Mouse (Mus musculus): ENCODE measurements around the gene Stox1. TPM values are rescaled to one million over a fixed set of nuclear protein-coding genes. Genes with fewer than 3 reads are reported as not detected.
"Not testable (repeated sequence)": the region's sequence is repeated elsewhere in the genome, so short reads cannot be mapped to it uniquely, and the experiment has no call there.

The Stox1 gene
- polyA plus RNA-seq, 1 experiment from 2014 or later = 2.9 TPM

- H3K36me3 ChIP-seq (ENCODE audit: insufficient read depth) = no peaks in the 10 kb centered on the region
- no peak overlapping the region for H3K4me2 ChIP-seq
- H3K27me3 ChIP-seq (ENCODE audit: insufficient read depth, low read length) = peaks cover 5% of the 10 kb centered on the region; the same call in 1 of the 2 replicates
- no peak overlapping the region for H3K4me3 ChIP-seq (ENCODE audit: low read depth, low read length)
- WGBS = 36% methylated on average over 4 of the region's 4 CpGs
- H3K4me1 ChIP-seq (ENCODE audit: insufficient read depth) = no peaks in the 10 kb centered on the region
- ATAC-seq (ENCODE audit: insufficient read depth) (no peak), DNase-seq (no peak)
- no peak overlapping the region for H3K27ac ChIP-seq (ENCODE audit: low read depth)
- no peak overlapping the region for H3K9ac ChIP-seq
- no peak for TF ChIP-seq CTCF (IDR thresholded peaks at IDR 0.05; ENCODE audit: low read depth)
- H3K9me3 ChIP-seq (ENCODE audit: low read depth, low read length) = no peaks in the 10 kb centered on the region
These were observed 3.2 kb downstream of the Stox1 start for GRCm38 (mm10) chr10:62722701-62723100.

DNA sequence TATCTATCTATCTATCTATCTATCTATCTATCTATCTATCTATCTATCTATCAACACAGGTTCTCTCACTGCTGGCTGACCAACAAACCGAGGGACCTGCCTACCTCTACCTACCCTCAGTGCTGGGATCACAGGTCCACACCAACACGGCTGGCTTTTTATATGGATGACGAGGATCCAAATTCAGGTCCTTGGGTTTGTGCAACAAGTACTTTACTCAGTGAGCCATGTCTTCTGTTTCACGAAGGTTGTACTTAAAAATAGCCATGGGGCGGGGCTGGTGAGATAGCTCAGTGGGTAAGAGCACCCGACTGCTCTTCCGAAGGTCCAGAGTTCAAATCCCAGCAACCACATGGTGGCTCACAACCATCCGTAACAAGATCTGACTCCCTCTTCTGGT, 5.4 kb downstream of the Stox1 start:
- WGBS = 89% methylated on average over 7 of the region's 8 CpGs
- not testable (repeated sequence) for DNase-seq

GRCm38 (mm10) chr10:62713457-62713856, 12.5 kb downstream of the Stox1 start:
- Histone ChIP-seq H3K4me3 (ENCODE audit: low read depth, low read length) (no peak overlapping the region), H3K4me1 (ENCODE audit: insufficient read depth) (no peaks in the 10 kb centered on the region), H3K9me3 (ENCODE audit: low read depth, low read length) (no peaks in the 10 kb centered on the region), H3K27me3 (ENCODE audit: insufficient read depth, low read length) (no peaks in the 10 kb centered on the region), H3K9ac (no peak overlapping the region), H3K36me3 (ENCODE audit: insufficient read depth) (no peaks in the 10 kb centered on the region), H3K4me2 (no peak overlapping the region), H3K27ac (ENCODE audit: low read depth) (no peak overlapping the region)
- TF ChIP-seq CTCF (IDR thresholded peaks at IDR 0.05; ENCODE audit: low read depth) = no peak
- DNase-seq (peak; percentile 30), ATAC-seq (ENCODE audit: insufficient read depth) (no peak)
- WGBS = 56% methylated on average over 10 of the region's 10 CpGs

More for the DNA sequence above, 5.4 kb downstream of the Stox1 start:
- not testable (repeated sequence) for H3K27me3 ChIP-seq (ENCODE audit: insufficient read depth, low read length); H3K4me3 ChIP-seq (ENCODE audit: low read depth, low read length); H3K36me3 ChIP-seq (ENCODE audit: insufficient read depth); H3K9ac ChIP-seq; H3K9me3 ChIP-seq (ENCODE audit: low read depth, low read length); ATAC-seq (ENCODE audit: insufficient read depth); H3K4me1 ChIP-seq (ENCODE audit: insufficient read depth); H3K4me2 ChIP-seq; H3K27ac ChIP-seq (ENCODE audit: low read depth)

- H3K9me3 ChIP-seq (ENCODE audit: low read depth, low read length) = no peaks in the 10 kb centered on the region
- H3K27ac ChIP-seq (ENCODE audit: low read depth) = no peak overlapping the region
- ATAC-seq (ENCODE audit: insufficient read depth) (no peak), DNase-seq (no peak)
- H3K27me3 ChIP-seq (ENCODE audit: insufficient read depth, low read length) = no peaks in the 10 kb centered on the region
- 78% methylated on average over 4 of the region's 4 CpGs for WGBS
- H3K36me3 ChIP-seq (ENCODE audit: insufficient read depth) = no peaks in the 10 kb centered on the region
- H3K4me1 ChIP-seq (ENCODE audit: insufficient read depth) = no peaks in the 10 kb centered on the region
- no peak overlapping the region for H3K4me3 ChIP-seq (ENCODE audit: low read depth, low read length)
- no peak overlapping the region for H3K9ac ChIP-seq
- no peak for TF ChIP-seq CTCF (IDR thresholded peaks at IDR 0.05; ENCODE audit: low read depth)
- no peak overlapping the region for H3K4me2 ChIP-seq
These were observed 22.3 kb downstream of the Stox1 start for GRCm38 (mm10) chr10:62703579-62703978.

- H3K4me2 ChIP-seq = no peak overlapping the region
- H3K27me3 ChIP-seq (ENCODE audit: insufficient read depth, low read length) = no peaks in the 10 kb centered on the region
- no peak overlapping the region for H3K9ac ChIP-seq
- ATAC-seq (ENCODE audit: insufficient read depth) = no peak
- DNase-seq = no peak
- WGBS = 64% methylated on average over 4 of the region's 4 CpGs
- no peak overlapping the region for H3K27ac ChIP-seq (ENCODE audit: low read depth)
- no peaks in the 10 kb centered on the region for H3K36me3 ChIP-seq (ENCODE audit: insufficient read depth)
- TF ChIP-seq CTCF (IDR thresholded peaks at IDR 0.05; ENCODE audit: low read depth) = no peak
- H3K4me1 ChIP-seq (ENCODE audit: insufficient read depth) = no peaks in the 10 kb centered on the region
- H3K9me3 ChIP-seq (ENCODE audit: low read depth, low read length) = no peaks in the 10 kb centered on the region
- H3K4me3 ChIP-seq (ENCODE audit: low read depth, low read length) = no peak overlapping the region
These were observed 23.5 kb downstream of the Stox1 start for GRCm38 (mm10) chr10:62702436-62702835.

DNA sequence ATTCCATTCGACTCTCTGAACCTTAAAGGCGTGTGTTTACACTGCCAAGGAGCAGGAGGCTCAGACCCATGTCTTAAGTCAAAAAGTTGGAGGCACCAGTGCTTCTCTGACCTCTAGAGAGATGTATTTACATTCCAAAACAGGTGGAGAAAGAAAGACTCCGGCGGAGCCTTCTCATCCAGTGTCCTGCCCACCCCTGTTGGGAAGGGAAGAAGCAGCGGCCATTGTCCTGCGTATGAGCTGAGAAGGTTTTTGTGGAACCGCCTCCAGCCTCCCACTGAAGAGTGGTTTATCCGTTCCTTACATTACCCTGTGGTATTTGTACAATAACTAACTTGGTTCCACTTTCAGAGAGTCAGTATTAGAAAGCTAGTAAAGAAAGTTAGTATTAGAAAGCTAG, 33.2 kb downstream of the Stox1 start:
- 55% methylated on average over 8 of the region's 8 CpGs for whole genome bisulfite sequencing
- Histone ChIP-seq H3K4me3 (ENCODE audit: low read depth, low read length) (no peak overlapping the region), H3K9ac (no peak overlapping the region), H3K27ac (ENCODE audit: low read depth) (no peak overlapping the region), H3K4me2 (no peak overlapping the region), H3K27me3 (ENCODE audit: insufficient read depth, low read length) (no peaks in the 10 kb centered on the region), H3K36me3 (ENCODE audit: insufficient read depth) (no peaks in the 10 kb centered on the region), H3K9me3 (ENCODE audit: low read depth, low read length) (no peaks in the 10 kb centered on the region), H3K4me1 (ENCODE audit: insufficient read depth) (no peaks in the 10 kb centered on the region)
- TF ChIP-seq CTCF (IDR thresholded peaks at IDR 0.05; ENCODE audit: low read depth) = no peak
- DNase-seq (no peak), ATAC-seq (ENCODE audit: insufficient read depth) (no peak)

GRCm38 (mm10) chr10:62692244-62692643, 33.7 kb downstream of the Stox1 start:
- Histone ChIP-seq H3K4me2 (no peak overlapping the region), H3K4me1 (ENCODE audit: insufficient read depth) (no peaks in the 10 kb centered on the region), H3K4me3 (ENCODE audit: low read depth, low read length) (no peak overlapping the region), H3K9ac (no peak overlapping the region), H3K27ac (ENCODE audit: low read depth) (no peak overlapping the region), H3K36me3 (ENCODE audit: insufficient read depth) (no peaks in the 10 kb centered on the region), H3K9me3 (ENCODE audit: low read depth, low read length) (no peaks in the 10 kb centered on the region), H3K27me3 (ENCODE audit: insufficient read depth, low read length) (no peaks in the 10 kb centered on the region)
- no peak for ATAC-seq (ENCODE audit: insufficient read depth)
- no peak for DNase-seq
- TF ChIP-seq CTCF (IDR thresholded peaks at IDR 0.05; ENCODE audit: low read depth) = no peak
- 72% methylated on average over 3 of the region's 3 CpGs for WGBS

Data from lung, embryonic 14.5 days (tissue).